Mouse (Mus musculus): Measurements from ENCODE around the gene Fam107b.

The Fam107b gene

DNA sequence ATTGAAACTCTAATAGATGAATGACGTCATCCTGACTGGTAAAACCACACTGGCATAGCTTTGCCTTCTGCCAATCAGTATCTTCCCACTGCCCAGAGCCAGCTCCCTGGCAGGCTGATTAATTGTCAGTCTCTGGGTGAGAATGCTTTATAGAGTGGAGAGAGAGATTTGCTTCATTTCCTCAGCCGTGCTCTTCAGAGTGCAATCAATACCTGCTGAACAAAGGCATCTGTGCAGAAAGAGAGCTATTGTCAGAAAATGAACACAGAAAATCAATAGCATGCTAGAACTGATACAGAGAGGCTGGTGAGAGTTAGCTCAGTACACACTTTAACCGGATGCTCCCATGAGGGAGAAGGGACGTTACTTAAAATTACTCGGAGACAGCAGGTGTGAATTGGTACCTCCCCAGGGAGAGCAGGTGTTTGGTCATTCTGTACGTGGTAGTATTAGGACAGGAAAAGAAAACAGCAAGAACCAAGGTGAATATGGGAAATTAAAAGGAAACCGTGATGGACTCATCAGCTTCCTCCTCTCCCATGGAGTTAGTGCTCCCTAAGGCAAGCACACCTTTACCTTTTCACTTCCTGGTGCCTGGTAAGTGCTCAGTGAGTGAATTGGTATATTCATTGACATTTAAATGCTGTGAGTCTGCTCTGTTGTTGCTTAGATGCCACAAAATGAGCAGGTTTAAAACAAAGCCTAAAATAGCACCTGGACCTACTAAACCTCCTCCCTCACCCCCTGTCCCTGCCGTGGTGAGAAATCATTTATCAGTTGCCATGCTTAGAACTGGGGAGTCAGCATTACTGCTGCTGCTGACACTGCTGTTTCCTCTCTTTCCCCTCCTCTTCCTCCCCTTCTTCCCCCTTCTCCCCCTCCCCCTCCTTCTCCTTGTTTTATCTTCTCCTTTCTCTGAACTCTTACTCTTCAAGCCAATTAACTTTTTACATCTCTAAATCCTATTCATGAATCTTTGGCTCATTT, 38.9 kb downstream of the Fam107b start:
- peak; percentile 39 for DNase-seq (ENCODE audit: low read depth, low spot score)

DNA sequence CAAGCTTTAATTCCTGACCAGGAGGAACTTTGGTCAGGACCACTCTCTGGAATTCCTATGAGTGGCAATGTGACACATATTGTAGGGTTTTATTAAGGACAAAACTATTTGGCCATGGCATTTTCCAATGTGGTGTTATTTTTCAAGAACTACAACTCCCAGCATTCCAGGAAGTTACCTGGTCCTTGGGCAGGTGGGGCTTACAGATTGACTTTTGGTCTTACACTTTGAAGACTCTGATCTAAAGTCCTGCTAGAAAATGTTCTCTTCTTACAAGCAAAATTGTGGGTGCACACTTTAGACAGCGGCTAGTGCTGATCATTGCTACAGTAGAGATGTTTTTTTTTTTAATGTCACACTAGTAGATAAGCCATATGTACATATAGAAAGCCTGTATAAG, 48.2 kb downstream of the Fam107b start:
- no peak for DNase-seq (ENCODE audit: low read depth, low spot score)

DNA sequence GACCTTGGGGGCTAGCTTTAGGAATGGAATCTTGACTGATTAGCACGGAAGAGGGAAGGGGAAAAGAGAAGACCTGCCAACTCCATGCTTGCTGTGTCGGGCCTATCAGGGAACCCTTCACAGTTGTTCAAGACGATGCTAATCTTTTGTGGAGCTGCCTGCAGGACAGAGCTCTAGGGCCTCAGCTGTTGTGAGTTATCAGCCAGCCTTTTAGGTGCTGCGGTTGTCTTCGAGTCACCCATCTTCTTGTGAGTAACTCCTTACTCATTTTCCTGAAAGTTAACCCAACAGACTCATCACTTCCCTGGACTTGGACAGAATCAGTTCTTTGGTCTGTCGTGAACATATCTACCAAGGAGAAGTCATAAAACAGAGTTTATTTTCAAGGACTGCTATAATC, 51.3 kb downstream of the Fam107b start:
- no peak for DNase-seq (ENCODE audit: low read depth, low spot score)

DNA sequence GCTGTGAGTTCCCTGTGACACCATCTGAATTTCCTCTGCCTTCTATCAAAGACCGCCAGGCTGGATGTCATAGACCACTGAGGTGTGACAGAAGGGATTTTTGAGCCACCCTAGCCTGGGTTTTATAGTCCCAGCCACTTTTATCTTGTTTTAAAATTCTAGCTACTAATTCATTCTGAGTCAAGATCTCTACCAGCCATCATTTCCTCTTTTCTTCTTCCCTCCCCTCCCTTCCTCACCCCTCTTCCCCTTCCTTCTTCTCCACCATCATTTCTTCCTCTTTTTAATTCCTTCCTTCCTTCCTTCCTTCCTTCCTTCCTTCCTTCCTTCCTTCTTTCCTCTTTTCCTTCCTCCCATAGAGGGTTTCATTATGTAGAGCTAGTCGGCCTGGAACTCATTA, 51.9 kb downstream of the Fam107b start:
- no peak for DNase-seq (ENCODE audit: low read depth, low spot score)

DNA sequence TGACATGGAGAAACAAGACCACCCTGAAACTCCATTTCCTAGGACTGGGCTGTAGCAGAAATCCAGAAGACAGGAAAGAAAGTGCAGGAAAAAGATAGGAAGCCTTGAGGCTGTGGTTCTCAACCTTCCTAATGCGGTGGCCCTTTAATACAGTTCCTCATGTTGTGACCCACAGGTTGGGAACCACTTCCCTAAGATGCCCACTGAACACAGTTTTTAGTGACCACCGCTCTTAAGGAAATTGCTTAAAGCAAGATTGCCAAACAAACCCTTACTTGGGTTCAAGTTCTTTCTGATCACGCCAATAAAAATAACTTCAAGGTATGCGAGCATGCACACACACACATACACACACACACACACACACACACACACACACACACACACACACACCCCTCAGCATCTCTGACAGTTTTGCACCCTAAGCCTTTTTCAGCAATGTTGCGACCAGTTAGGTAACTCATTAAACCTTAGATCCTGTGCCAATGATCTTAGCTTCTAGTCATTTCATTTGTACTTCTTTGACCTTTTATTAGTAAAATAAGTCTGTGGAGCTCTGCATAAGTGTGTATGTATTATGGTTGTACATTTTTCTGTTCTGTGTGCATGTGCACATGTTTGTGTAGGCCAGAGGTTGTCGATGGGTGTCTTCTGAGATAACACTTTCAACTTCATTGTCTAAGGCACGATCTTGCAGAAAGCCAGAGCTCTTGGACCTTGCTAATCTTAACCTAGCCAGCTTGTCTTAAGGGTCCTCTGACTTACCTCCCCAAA, 53.1 kb downstream of the Fam107b start:
- no peak for DNase-seq (ENCODE audit: low read depth, low spot score)

DNA sequence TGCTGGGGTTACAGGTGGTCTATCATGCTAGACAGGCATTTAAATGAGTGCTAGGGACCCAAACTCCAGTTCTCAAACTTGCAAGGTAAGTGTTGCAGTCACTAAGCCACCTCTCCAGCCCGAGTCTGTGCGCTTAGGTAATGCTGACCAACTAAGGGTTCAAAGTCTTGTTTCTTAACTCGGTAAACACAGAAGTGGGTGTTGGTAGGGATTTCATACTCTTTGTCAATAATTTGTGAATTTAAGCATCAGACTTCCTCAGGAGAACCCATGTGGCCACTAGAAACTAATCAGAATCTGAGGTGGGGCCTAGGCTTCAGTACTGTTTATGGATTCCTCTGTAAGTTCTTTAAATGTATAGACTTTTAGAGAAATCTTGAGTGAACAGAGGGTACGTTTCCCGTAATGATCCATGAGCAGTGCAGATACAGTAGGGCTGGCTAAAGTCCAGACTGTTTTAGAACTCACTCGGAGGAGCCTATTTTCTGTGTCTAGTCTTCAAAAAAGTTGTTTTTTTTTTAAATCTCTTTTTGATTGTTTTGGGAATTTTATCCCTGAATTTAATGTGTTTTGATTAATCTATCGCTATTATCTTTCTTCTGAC, 53.8 kb downstream of the Fam107b start:
- DNase-seq (ENCODE audit: low read depth, low spot score) = no peak

DNA sequence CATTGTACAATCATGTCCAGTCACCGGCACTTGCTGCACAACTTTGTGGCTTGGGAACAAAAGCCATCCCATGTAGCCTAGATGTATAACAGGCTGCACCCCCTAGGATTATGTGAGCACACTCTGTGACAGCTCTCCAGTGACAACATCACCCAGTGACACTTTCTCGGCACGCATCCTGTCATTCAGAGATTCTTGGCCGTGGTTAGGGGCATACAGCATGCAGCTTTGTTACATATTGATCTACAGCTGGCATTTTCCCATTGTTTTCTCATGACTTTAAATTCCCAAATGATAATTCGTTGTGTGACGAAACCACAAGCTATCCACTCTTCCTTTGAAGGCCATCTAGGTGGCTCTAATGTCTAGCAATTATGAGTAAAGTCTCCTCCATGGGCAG, 58.8 kb downstream of the Fam107b start:
- no peak for DNase-seq (ENCODE audit: low read depth, low spot score)

DNA sequence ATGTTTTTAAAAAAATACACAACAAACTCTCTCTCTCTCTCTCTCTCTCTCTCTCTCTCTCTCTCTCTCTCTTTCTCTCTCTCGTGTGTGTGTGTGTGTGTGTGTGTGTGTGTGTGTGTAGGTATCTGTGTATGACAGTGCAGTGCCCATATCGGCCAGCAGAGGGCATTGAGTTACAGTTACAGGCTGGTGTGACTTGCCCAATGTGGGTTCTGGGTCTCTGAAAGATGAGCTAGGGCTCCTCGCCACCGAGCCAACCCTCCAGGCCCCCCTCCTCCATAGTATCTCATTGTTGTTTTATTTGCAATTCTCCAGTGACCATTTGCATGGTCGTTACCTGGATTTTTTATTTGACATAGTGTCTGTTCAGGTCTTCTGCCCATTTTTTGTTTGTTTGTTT, 59.5 kb downstream of the Fam107b start:
- DNase-seq (ENCODE audit: low read depth, low spot score) = peak; percentile 67

DNA sequence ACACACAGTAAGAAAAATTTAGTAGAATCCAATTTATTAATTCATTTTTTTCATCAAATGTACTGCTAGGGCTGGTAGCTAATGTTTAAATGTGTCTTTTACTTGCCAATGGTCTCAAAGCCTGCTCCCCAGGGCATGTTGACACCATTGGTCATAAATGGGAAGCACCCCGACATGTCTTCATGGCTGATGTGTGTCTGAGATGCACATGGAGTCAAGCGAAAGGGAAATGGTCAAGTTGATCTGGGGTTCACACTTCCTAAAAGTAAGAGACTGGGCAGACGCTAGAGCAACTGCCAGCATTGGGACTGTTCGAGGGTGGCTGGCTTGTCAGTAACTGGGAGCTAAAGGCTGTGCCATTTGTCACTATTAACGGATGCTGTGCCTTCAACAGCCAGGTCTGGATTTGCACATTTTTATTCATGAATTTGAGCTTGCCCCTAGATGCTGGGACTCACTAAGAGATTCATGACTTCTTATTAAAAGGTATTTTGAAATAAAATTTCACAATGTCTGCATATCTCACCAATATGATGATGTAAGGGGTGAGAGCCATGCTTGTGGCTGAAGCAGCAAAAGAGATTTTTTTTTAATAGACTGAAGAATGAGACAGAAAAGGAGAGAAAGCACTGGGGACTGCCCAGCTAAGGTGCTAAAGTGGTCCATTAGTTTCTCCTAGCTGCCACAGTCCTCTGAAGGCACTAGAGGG, 60.6 kb downstream of the Fam107b start:
- DNase-seq (ENCODE audit: low read depth, low spot score) = no peak

DNA sequence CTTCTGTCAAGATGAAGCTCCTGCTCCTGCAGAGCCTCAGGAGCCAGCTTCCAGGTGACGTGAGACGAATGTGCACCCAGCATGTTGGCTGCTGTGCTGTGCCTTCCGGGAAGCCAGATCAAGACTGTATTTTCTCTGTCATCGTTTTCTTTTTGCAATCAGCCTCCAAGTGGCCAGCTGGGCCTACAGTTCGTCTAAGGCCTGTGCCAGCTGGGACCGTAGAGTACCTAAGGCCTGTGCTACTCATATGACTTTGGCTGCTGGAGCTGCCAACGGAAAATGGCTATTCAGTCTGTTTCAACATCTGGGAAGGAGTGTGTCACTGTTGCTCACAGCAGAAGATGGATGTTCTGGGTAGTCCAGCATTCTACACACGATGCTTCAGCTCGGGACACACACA, 62.8 kb downstream of the Fam107b start:
- no peak for DNase-seq (ENCODE audit: low read depth, low spot score)

DNA sequence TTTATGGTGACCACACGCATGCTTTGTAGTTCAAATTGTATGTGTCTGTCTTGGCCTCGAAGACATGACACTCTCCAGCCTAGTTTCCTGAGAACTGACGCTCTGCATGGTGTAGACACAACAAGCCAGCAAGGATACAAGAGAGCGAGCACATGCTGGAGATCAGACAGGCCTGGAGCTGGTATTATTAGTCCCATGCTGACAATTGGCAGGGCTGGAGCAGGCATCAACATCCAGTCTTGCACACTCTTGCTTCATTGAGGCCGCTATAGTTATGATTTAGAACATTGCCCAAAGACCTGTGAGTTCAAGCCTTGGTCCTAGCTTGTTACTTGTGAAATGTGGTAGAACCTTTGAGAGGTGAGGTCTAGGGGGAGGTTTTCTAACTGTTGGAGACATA, 66.5 kb downstream of the Fam107b start:
- DNase-seq (ENCODE audit: low read depth, low spot score) = no peak

DNA sequence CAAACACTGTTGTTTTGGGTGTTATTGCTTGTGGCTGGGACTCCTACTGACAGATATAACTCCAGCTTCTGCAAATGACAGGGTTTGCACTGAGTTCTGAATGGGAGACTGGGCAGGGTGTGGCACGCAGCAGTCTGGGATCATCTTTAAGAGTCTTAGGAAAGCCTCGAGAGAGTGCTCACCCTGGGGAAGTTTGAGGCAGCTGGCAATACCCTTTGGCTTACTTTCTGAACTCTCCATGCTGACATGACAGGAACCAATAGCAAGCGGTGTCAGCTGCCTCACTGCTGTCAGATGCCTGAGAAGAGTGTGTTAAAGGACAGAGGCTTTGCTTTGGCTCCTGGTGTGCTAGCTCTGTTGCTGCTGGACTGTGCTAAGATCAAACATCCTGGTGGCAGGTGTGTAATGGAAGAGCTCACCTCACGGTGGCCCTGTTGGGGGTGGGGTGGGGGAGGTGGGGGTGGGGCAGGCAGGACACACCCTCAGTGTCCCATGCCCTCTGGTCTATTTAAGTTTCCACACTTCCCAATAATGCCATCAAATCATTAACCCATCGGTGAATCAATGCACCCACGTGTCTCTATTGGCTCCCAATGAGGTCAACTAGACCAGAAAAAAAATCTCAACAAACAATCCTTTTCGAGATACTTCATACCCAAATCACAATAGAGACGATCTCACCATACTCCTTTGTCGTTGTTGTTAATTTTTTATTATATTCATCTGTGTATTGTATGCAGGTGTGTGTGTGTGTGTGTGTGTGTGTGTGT, 70.9 kb downstream of the Fam107b start:
- DNase-seq (ENCODE audit: low read depth, low spot score) = no peak

DNA sequence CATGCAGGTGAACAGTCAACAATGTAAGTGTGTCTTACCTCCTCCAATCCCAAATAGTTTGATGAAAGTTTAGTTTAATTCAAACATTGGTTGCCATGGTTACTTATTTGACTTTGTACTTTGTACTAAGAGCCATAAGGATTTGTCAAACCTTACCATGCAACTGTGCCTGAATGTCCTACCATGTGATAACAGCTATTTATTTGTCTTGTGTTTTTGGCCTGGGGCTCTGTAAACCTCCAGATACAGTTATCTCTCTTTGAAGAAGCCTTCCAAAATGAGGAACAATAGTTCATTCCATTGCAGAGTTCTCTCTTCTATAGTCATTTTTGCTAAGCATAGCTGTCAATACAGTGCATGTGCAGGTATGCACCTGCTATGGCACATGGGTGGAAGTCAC, 72.7 kb downstream of the Fam107b start:
- DNase-seq (ENCODE audit: low read depth, low spot score) = no peak

DNA sequence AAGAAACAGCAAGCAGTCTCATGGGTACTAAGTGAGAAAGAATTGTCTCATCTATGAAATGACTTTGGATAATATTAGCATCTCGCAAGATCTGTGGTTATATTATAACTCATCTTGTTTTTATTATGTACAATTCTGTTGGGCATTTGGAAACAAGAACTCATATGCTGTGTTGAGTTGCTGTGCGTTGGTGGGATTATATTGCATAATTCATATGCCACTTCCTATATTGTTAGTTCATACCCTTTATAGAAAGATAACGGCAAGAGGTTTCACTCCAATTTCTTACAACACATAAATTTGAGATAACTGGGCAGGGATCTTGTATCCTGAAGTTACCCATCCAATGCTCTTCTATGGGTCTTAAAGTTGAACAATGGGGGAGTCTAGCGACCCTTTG, 75.5 kb downstream of the Fam107b start:
- no peak for DNase-seq (ENCODE audit: low read depth, low spot score)

DNA sequence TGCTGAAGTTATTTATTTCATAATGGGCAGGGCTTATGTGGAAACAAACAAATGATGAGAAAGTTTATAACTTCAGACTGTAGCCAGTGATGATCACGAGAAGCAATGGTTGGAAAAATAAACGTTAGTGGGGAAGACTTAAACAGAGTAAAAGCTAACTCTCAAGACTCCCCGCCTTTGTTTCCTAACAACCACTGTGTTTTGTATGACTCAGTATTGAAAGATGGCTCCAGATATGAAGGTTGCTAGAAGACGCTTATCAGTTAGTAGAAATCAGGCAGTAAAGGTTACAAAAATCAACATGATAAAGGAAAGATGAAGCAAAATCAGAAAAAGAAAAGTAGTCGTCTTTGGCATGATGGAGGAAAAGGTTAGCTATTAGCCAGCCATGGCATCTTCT, 78.9 kb downstream of the Fam107b start:
- no peak for DNase-seq (ENCODE audit: low read depth, low spot score)

DNA sequence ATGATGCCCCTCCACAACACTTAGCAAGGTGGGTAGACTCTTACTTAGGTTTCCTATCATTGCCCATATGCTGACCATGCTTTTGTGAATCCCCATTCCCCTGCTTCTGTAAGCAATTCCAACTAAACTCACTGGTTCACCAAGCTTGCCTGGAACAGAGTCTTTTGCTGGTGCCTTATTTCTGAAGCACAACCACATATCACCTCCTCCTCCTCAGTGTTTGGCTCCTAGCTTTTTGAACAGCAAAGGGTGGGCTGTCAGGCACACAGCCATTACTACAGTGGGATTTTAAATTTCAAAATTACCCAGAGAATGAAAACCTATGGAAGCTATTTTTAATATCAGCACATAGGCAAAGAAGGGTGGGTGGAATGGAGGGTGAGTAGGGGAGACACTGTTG, 84.3 kb downstream of the Fam107b start:
- no peak for DNase-seq (ENCODE audit: low read depth, low spot score)

DNA sequence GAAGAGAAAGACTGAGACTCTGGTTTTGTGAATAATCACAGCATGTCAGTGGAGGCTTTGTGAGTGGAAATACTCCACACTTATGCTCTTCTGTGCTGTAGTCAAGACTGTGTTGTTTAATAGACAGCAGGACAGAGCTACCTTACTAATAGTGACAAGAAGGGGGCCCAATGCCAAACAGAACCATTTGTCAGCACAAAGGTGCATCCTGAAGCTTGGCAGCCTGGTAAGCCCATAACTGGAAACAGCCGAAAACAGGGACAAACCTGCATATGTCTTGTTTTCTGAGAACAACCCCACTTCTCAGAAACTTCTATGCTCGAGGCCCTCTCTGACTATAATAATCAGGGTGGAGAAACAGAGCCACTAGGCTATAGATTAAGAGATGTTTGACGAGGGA, 85.8 kb downstream of the Fam107b start:
- peak; percentile 22 for DNase-seq (ENCODE audit: low read depth, low spot score)

DNA sequence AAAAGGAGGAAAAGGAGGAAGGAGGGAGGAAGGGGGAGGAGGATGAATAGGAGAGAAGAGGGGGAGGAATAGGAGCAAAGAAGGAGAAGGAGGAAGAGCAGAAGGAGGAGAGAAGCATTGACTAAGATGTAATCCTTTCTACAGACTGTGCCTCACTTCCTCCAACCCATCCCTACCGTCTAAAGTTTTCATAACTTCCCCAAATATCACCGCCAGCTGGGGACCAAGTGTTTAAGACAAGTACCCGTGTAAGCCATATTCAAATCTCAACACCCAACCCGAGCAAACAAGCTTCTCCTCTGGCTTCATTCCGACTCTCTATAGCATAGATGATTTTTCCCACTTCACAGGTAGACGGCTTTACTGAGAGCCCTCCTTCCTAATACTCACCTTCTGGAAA, 86.5 kb downstream of the Fam107b start:
- DNase-seq (ENCODE audit: low read depth, low spot score) = peak; percentile 86

DNA sequence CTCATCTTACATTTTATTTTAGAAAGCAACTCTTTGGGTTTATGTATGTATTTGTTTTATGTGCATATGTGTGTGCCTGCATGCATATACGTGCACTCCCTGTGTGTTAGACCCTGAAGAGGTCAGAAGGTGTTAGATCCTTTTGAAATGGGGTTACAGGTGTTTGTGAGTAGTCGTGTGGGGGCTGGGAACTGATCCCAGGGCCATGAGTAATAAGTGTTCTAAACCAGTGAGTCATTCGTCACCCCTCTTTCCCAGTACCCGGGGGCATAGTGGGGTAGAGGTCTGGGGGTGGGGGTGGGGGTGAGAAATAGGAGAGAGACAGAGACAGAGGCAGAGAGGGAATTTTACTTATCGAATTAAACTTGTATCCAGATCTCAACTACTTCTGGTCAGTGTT, 87.1 kb downstream of the Fam107b start:
- no peak for DNase-seq (ENCODE audit: low read depth, low spot score)

DNA sequence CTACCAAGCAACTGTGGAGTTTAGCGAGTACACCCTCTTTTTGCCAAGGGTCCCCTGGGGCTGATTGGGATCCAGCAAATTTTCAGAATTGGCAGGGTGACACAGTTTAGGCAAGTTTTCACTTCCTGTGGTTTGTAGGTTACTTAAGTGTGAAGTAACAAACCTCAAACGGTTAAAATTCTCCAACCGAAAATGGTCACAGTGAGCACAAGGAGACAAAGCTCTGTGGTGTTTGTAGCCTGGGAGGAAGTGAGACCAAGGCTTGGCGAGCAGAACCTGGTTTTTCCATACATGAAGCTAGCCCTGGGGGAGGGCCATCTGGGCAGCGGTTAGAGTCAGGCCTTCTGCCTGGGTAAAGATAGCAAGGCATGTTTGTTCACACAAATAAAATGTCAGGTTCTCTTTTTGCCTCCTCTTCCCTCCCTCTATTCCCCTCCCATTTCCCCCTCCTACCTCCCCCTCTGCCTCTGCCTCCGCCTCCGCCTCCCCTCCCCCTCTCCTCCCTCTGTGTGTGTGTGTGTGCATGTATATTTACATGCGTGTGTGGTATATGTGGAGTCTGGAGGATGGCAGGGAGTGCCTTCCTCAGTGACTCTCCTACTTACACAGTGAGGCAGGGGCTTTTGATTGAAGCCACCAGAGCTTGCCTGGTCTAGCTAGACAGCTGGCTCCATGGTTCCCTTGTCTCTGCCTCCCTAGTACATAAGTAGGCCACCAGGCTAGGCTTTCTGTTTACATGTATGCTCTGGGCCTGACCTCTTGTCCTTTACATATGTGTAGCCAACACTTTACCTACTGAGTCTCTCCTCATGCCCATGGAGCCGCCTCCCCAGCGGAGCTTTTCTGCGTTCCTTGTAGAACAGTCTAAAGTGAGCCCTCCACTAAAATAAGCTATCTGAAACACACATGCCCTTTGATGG, 87.8 kb downstream of the Fam107b start:
- DNase-seq (ENCODE audit: low read depth, low spot score) = peak; percentile 96

All from A20 (cell line).